Mouse (Mus musculus) cerebellum, postnatal 10 days (tissue): ENCODE data around the gene Tex45.

ENCODE experiments used
- DNase-seq, 2 experiments: peaks; one replicate each; pipeline ENCODE4 v3.0.0; 2021; ENCODE audit warnings: mixed read lengths in 2 of 2

Tex45 gene

DNA sequence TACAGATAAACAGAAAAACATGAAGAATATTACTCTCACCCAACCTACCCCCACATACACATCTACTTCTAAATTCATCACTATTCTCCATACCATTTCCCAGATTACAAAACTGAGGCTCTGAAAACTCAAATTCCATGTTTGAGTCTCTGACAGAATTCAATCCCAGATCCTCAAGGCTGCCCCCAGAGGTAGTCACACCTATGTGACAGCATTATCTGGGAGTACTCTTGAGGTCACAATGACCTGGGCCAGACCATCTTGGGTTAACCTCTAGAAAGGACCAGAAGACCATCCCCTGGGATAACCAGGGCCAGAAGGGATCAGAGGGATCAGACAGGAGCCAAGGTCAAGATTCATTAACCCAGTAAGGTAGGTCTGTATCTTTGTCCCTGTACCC, at the start of gene Tex45:
TSS of gene Tex45 (plus strand) at position 301 of the 400 bp plus-strand sequence.
- DNase-seq: no peak

DNA sequence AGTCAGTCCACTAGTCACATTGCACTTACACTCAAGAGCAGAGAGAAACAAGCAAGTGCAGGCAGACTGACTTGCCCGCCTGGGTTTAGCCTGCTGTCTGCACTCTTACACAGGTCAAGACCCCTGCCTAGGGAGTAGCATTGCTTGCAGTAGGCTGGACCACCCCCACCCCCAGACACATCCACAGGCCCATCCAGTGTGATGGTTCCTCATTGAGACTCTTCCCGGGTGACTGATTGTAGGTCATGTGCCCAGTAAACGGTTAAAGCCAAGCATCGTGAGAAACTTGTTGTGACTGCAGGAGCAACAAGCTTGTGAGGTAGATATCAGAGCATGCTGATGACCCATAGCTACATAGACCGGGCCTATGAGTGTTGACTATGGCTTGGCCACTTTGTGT, 49.2 kb upstream of the Tex45 start:
- no peak for DNase-seq

DNA sequence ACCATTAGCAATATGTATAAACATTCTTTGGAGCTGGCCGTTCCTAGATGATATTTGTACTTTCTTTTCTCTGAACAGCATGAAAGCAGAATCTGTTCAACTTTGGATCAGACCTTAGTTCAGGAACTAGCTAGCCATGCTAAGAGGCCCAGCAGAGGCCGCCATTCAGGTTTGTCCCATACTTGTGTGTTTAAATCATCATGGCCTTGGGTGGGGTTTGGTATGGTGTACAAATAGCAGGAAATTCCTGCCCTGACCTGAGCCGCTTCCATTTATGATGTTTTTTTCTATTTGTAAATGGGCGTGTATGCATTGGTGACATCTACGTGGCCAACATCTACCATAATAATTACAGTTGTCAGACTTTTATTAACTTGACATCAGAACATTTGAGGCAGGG, 45.4 kb upstream of the Tex45 start:
- DNase-seq: no peak

DNA sequence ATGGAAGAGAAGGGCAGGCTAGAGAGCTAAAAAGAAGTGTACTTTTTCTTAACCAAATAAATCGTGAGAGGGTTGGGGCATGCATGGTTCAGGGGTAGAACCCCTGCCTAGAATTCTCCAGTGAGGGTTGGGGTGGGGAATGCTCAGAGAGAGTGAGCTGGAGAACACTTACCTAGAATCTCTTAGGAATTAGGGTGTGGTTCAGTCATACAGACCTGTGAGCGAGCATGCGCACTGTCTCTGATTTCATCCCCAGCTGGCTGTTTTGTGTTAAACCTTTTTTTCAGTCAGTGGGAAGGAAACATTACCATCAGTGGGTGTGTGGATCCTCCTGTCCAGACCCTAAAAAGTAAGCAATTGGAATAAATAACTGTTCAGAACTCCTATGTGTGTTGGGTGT, 44.5 kb upstream of the Tex45 start:
- DNase-seq: no peak

- no peak for DNase-seq
These were observed 42.2 kb upstream of the Tex45 start for GRCm38 (mm10) chr8:3428426-3428825.

- DNase-seq: peak; percentile 34
These were observed 40.7 kb upstream of the Tex45 start for GRCm38 (mm10) chr8:3429966-3430365.

DNA sequence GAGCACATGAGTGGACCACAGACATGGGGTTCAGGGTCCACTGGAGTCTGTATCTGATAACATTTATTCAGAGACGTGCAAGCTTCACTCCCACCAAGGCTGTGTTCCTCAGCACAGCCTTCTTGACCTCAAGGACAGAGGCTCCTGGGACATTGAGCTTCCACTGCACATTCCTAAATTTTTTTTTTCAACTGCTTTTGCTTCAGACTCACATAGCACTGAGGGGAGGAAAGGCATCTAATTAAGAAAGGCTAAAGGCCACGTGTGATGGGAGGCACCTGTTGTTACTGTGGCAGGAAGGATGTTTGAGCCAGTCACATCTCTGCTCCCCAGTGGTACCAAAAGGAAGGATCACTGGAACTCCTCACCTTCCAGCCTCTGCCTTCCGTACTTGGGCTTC, 39.5 kb upstream of the Tex45 start:
- DNase-seq: no peak

DNA sequence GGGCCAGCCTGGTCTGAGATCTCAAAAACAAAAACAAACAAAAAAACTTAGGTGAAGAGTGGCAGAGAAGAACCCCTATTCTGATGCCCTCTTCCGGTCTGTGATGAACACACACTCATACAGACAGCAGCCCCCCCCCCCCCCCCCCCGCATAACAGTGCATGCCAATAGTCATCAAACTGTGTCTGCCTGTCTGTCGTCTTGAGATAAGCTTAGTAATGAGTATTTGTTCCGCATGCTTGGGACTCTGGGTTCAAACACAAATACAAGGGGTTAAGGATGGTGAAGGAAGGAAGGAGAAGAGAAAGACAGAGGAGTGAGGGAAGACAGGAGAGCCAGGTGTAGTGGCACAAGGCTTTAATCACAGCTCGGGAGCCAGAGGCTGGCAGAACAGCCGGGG, 34.2 kb upstream of the Tex45 start:
- no peak for DNase-seq

DNA sequence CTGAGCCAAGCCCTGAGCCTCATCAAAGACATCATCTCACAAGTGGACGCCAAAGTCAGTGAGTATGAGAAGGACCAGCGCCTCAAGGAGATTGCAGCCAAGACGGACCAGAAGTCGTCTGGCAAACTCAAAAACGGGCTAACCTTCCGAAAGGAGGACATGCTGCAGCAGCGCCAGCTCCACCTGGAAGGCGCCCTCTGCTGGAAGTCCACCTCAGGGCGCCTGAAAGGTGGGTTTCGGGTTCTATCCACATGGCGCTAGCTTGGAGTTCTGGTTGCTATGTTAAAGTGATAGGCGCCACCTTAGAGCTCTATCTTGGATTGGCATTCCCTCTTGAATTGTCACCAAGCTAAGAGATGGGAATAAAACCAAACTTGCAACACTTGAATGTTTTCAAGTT, 31.2 kb upstream of the Tex45 start:
- DNase-seq: peak; percentile 30

DNA sequence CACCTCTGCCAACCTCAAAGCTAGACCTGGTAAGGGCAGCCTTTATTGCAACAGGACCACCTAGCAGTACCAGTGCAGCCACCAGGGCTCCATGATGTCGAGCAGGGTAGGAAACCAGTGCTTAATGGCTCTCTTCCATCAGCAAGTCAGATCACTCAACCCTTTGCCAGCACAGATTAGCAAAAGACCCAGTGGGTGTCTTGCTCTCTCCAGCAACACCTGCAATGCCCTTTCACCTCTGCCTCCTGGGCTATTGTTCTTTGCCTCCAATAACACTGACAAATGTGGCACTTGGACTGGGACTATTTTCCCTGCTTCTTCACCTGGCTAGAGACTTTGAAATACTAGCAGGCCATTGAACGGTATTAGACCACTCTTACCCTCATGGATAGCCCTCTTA, 21.4 kb upstream of the Tex45 start:
- DNase-seq: no peak

DNA sequence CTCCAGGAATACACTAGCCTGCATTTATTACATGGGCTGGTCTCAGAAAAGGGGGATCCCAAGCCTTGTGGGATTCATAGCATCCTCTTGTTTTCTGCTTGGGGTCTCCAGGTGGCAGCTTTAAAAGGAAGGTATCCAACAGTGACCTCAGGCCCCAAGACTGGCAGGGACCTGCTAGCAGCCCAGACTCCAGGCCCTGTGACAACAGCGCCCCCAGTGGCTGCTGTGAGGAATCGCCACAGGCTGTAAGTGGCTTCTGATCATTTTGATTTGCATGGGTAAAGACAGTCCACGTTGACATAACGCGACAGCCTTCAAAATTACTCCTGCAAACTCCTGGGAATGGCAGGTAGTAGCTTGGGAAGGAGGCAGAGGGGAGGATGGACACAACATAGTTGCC, 20.0 kb upstream of the Tex45 start:
- peak; percentile 80 to 86 for DNase-seq

- DNase-seq: no peak
These were observed 18.7 kb upstream of the Tex45 start for GRCm38 (mm10) chr8:3451992-3452391.

- no peak for DNase-seq
These were observed 7.4 kb upstream of the Tex45 start for GRCm38 (mm10) chr8:3463248-3463647.

- DNase-seq: peak; percentile 72 to 73
These were observed 6.4 kb upstream of the Tex45 start for GRCm38 (mm10) chr8:3464309-3464708.

GRCm38 (mm10) chr8:3467006-3467885, 3.4 kb upstream of the Tex45 start, which contains the start of gene Pex11g:
Gene Pex11g (minus strand): TSS chr8:3467680.
- peak; percentile 100 for DNase-seq

DNA sequence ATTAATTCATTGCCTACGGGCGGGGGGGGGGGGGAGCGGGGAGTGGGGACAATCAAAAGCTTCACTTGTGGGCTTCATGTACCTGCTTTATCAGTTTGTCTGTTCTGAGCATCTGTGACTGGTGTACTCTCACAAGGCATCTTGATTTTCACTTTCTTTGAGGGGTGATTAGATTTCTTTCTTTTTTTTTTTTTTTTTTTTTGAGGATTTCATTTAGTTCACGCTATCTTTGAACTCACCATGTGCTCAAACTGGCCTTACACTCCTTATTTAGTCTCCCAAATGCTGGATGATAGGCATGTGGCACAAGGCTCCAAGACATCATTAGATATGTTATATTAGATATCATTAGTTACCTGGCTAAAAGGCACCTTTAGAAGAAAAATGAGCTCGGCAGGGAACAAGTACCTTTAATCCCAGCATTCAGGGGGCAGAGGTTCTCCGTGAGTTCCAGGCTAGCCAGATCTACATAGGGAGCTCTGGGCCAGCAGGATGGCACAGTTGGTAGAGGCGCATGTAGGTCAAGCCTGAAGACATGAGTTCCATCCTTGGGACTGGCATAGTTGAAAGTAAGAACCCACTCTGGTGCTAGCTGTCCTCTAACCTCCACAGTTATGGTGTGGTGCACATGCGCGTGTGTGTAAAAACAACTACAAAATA, 2.6 kb upstream of the Tex45 start:
- DNase-seq: no peak

DNA sequence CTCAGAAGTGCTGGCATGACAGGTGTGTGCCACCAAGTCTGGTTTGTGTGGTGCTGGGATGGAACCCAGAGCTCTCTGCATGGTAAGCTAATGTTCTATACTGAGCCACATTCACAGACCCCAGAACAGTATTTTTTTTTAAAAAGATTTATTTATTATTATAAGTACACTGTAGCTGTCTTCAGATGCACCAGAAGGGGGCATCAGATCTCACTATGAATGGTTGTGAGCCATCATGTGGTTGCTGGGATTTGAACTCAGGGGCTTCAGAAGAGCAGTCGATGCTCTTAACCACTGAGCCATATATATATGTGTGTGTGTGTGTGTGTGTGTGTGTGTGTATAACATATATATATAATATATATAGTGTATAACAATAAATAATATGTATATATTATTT, 1.8 kb upstream of the Tex45 start:
- DNase-seq: no peak

- no peak for DNase-seq
These were observed 5.2 kb downstream of the Tex45 start for GRCm38 (mm10) chr8:3475715-3476429.

GRCm38 (mm10) chr8:3480221-3480785, 9.6 kb downstream of the Tex45 start:
- no peak for DNase-seq

DNA sequence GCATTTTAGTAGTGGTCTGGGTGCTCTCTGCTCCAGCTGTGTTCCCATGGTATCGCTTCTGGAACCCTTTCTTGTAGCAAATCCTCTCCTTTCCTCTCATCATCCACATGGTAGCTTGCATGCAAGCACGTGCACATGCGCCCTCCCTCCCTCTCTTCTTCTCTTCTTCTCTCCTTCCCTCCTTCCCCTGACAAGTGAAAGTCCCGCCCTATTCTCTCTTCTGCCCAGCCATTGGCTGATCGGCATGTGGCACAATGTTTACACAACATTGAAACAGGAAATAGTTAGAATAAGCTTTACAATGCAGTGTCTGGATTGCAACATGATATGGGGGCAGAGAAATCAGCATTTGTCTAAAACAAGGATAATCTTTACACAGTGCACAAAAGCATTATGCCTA, 10.9 kb downstream of the Tex45 start:
- DNase-seq: no peak

GRCm38 (mm10) chr8:3482240-3482740, 11.6 kb downstream of the Tex45 start:
- no peak for DNase-seq

GRCm38 (mm10) chr8:3483546-3483945, 12.9 kb downstream of the Tex45 start:
- DNase-seq: no peak

GRCm38 (mm10) chr8:3485192-3485591, 14.5 kb downstream of the Tex45 start:
- no peak for DNase-seq
